Mouse (Mus musculus) erythroblast, embryonic 14.5 days (primary cell): Measurements from ENCODE around the gene Epb41.

ENCODE experiments used
- GATA1 ChIP-seq: IDR thresholded peaks from 2 replicates; pipeline ENCODE4 v1.6.1; 2012; ENCODE audit warnings: low read length, inconsistent platforms, mixed read lengths
- TAL1 ChIP-seq: IDR thresholded peaks from 3 replicates; pipeline ENCODE4 v1.6.1; 2012; ENCODE audit warnings: low read length, inconsistent platforms, mixed read lengths

GRCm38 (mm10) chr4:131906423-131906822, 168.7 kb downstream of the Epb41 start:
- TF ChIP-seq GATA1 (no peak), TAL1 (no peak)
